Mouse (Mus musculus) erythroblast, adult 5-6 weeks (primary cell): ENCODE results near the gene Gm340. TPM values are rescaled to one million over a fixed set of nuclear protein-coding genes. Genes with fewer than 3 reads are reported as not detected.
A peak's percentile ranks its signal among the peaks of the same experiment; 100 is the strongest.

Experiments
- ATAC-seq: replicated peaks from 2 replicates; pipeline ENCODE4 v1.8.0; 2016; ENCODE audit warnings: moderate number of reproducible peaks, mild to moderate bottlenecking, moderate TSS enrichment, inconsistent platforms; ENCODE audit not compliant: poor library complexity, low FRiP score, severe bottlenecking
- total RNA-seq, 2 experiments: library from RNA; stranded (forward) in 1 of 2; stranded (reverse) in 1 of 2; fragments of 150-400 nt in 1 of 2; fragments of 200-764, 138-1000 nt in 1 of 2; gene quantifications; 2 replicates each; pipeline versions ENCODE4 v1.2.3 to v1.2.4; 2015 to 2017; ENCODE audit warnings: low replicate concordance in 2 of 2

The Gm340 gene
- total RNA-seq, 2 experiments from 2014 or later: 20.9 to 48.6 TPM

DNA sequence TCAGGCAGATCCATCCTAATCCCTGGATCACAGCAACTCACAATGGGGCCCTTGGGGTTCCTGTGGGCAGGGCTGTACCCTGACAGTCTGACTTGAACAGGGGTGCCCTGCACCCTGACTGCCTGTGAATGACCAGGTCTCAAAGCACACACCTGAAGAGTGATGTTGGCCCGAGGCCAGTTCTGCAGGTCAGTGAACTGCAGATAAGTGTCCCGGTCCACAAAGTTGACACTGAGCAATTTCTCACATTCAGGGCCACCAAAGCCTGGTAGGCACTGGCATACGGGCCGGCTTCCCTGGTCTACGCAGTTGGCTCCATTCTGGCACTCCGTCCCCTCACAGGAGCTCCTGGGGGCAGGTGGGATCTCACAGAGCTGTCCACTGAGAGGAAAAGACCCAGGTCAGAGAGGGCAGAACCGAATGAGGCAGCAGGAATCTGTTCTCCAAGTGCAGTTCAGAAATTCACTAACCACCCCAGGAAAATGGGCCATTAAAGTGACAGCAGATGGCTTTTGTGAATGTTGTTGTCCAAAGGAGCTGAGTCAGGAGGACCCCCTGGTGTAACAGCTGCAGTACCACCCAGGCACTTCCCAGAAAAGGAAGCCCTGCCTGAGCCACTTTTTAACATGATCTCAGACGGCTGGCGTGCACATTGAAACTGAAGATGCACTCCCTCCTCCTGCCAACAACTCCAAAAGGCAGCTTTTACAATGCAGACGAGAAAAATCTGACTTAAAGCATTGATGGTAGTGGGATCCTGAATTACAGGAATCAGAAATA lies 24.2 kb downstream of the Gm340 start:
- no peak for ATAC-seq

DNA sequence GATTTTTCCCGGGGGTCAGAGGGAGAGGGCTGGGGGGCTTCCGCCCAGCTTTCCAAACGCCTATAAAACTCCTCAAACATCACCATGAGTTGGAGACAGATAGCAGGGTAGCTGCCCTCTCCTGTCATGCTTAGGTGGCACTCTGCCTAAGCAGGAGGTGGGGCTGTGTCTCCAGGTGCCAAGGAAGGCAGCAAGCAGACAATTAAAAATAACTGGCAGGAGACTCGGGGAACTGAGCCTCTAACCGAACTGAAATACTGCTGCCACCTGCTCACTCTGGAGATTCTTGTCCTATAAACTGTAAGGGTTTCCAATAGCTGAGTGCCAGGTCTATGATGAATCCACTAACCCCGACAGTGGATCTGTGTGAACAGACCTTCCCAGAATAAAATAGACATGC lies 29.5 kb downstream of the Gm340 start:
- ATAC-seq: no peak

DNA sequence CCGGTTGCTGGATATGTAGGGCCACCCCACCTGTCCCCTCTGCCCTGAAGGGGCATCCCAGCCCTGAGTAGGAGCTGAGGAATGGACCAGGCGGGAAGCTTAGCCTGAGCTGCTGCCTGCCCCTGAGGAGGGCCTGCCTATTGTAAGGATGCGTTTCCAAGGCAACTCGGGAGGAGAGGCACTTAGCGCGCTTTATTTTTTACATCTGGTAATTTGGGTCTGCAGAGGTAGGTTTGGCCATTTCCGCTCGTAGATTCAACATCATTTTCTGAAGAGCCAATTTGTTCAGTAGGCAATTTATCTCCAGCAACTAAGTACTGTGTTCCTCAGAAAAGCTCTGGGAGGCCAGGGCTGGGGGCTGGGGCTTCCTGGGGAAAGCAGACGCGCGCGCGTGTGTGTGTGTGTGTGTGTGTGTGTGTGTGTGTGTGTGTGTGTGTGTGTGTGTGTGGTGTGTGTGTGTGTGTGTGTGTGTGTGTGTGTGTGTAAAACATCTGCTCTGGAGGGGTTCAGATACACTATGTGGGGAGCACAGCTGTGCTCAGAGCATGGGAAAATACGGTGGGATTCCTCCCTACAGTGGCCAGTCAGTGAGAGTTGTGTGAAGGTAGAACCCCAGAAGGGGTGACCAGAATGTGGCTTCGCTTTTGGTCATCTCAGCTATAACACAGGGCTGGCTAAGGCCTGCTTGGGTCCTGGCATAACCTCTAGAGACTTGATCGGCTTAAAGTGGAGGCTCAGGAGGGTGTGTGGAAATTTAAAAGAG lies 31.3 kb downstream of the Gm340 start:
- no peak for ATAC-seq

DNA sequence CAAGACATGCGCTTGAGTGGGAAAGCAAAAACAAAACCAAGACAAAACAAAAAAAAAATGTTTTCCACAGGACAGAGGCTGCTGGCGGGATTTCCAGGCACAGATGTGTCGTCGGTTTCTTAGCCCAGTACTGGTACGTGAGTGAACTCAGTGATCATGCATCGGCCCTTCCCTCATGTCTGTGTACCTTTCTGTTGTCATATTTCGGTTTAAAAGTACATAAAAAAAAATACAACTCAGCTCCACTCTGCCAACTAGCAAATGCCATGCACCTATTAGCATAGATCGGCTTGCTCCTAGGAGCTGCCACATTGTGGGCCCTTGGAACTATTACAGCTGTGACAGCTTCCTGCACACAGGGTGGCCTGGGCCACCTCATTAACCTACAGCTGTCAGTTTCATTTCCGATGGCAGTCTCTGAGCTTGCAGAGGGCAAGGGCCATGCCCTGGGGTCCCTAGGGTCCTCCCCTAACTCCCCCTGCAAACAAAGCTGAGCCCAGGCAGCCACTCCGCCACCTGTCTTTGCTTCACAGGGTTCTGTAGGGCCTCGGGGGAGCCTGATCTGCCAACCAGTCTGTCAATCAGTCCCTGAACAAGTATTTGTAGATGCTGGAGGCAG lies 33.5 kb downstream of the Gm340 start:
- no peak for ATAC-seq

DNA sequence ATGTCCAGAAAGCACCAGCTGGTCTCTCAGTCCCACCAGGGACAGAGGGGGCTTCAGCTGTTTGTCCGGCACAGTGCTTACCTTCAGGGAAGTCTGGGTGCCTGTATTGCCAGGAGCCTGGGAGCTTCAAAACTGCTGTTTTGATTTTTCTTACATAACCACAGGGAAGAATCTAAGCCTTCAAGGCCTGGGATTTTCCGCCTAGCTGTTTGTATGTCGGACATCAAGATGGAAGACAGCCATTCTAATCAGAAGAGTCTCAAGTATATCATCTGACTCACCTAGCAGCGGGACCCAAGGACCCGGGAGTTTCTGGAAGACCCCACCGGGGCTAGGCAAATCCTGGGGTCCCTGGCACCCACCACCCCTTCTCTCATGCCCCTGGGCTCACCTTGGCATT lies 34.1 kb downstream of the Gm340 start:
- ATAC-seq: no peak

DNA sequence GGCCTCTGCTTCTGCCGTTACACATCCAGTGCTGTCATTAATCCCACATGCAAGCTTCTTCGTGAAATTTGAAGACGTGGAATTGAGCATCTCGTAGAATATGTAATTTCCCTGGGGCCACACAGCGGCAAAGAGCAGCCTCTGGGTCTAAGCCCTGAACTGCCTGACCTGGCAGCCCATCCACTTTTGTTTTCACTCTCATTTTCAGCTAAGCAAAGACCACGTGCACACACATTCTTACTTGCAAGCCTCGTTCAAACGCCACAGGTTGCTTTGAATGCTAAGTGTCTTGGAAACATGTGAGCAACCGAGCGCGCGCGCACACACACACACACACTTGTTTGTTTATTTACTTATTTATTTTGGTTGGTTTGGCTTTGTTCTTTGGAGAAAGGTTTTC lies 34.9 kb downstream of the Gm340 start:
- no peak for ATAC-seq

DNA sequence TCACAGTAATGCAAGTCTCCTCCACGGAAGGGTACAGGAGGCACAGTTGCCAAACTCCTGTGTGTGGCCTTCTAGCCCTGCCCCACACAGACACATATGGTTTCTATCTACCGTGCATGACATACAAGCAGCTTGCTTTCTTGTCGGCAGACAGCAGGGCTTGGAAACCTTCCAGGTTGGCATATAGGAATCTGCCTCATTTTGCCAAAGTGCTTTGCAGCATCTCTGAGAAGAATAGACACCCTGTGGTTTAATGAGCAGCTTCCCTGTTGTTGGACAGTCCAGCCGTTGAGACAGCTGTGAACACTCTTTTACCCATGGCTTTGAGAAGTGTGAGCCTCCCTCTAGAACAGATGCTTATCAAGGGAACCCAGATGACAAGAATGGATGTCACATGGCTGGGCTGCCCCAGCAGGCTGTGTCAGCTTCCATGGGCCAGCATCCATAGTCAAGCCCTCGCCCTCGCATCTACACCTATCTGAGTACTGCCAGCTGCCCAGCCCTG lies 36.0 kb downstream of the Gm340 start:
- no peak for ATAC-seq

DNA sequence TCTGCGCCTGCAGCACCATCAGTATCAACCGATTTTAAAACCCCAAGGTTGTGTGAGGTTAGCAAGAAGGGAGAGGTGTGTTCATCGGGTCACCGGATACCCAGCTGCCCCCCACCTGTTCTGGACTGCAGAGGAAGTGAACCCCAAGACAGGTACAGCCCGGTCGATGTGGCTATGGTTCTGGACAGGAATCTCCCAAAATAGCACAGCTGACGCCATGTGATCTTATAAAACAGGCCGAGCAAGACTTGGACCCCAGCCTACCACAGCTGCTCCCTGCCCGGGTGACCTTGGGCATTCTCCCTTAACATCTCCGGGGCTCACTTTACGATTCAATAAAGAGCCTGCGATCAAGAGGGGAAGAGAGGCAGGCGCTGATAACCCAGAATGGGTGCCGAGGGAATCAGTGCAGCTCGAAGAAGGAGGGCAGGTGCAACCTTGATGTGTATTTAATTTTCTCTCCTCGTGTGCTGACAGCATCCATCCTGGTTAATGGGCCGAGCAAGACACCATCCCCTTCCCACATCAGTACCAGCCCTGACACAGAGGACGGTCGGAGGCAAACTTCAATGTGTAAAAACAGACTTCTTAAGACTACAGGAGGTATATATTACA lies 36.7 kb downstream of the Gm340 start:
- no peak for ATAC-seq

DNA sequence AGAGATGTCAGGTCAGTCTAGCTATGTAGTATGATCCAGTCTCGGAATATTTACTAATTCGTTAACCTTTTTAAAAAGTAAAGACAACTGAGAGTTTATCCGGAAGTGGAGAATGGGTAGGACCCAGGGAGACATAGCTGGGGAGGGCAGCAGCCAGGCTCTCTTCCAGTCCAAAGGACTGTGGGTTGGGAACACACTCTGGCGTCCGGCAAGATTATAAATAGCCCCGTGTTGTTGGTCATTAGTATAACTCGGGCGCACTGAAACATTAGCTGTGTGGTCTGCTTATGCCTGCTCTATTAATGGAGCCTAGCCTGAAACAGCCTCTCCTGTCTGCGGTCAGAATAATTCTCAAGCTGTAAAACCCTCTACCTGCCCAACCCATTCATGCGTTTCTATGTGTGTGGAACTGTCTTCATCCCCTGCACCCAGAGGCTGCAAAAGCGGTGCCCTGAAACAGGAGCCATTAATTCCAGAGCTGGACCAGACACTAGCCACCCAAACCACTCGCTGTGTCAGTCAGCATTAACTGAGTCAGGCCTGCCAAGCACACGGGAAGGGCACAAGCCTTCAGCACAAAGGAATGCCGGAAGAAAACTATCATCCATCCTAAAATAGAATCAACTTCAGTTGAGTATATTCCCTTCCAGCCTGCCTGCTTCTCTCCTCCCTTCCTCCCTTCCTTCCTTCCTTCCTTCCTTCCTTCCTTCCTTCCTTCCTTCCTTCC lies 38.4 kb downstream of the Gm340 start:
- ATAC-seq: no peak

DNA sequence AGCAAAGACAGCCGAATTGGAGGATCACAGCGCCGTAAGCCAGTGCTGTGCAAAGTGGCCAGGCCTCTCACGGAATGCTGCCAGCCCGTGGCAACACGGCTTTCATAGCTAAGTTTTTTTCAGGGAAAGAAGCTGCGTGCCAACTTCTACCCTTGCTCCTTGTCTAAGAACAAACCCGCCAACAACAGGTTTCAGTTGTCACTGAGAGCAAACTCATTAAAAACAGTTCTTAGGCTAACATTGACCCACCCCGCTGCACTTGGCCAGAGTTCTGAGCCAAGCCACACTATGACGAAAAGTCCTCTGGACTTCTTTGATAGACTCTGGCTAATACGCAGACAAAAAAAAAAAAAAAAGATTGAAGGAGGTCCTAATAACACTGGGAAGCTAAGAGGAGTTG lies 46.8 kb downstream of the Gm340 start:
- ATAC-seq: no peak

DNA sequence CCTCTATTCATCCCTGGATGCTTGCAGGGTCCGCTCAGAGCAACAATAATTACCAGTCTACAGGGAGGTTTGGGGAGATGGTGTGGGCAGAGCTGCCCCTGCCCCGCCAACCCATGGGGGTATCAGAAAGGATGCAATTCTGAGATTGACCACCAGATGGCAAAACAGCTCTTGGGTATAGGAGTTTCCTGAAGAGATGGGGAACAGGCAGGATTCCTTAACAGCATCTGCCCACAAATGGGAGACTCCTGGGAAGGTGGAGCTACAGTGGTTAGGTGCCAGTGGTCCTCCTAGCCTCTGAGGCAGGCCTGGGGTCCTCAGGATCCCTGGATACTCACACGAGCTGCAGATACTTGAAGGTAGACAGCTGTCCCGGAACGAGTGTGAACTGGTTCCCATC lies 47.4 kb downstream of the Gm340 start:
- ATAC-seq: peak; percentile 65

DNA sequence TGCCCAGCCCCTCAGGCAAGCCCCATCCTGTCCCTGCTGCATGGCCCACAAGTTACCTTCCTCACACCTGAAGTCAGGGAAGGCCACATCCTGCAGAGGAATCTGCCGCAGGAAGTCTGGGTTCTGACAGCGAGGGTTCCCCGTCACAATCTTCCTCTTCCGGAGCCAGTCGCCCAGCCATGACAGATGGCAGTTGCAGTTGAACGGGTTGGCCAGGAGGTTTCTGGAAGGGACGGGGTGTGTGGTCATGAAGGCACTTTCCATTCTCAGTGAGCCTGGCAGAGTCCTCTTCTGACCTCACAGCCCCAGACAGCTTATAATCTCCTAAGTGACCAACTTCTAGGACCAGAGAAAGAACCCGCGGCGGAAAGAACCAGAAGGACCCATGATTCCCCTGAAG lies 51.9 kb downstream of the Gm340 start:
- no peak for ATAC-seq

DNA sequence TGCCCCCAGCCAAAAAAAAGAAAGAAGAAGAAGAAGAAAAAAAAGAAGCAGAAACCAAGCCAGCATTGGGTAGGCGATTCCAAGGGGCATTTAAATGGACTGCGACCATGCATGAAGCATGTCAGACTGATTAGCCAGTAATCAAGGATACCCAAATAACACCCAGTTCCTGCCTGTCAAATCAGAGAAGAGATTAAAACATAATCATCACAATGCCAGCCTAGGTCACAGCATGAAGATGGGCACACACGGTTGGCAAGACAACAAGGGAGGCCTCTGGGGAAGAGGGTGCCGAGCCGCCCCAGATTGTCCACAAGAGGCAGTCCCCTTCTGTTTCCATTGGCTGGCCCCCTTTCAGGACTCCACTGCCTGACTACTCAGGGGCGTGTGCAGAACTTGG lies 52.8 kb downstream of the Gm340 start:
- no peak for ATAC-seq

Other genes with a start within 250 kb of the Gm340 start
- gene Pik3ap1, start 197.3 kb upstream of the Gm340 start, total RNA-seq (2015; ENCODE audit: low replicate concordance): 8.1 and 14.6 TPM in 2 replicates
- gene Pik3ap1, start 197.3 kb upstream of the Gm340 start, total RNA-seq (2017; ENCODE audit: low replicate concordance): 8.9 and 10.5 TPM in 2 replicates
- 57.1 and 63.6 TPM in 2 replicates for gene Lcor, start 99.7 kb upstream of the Gm340 start, total RNA-seq (2015; ENCODE audit: low replicate concordance)
- 136 and 155 TPM in 2 replicates for gene Lcor, start 99.7 kb upstream of the Gm340 start, total RNA-seq (2017; ENCODE audit: low replicate concordance)
- gene Slit1, start 161.3 kb downstream of the Gm340 start, total RNA-seq (2015; ENCODE audit: low replicate concordance): 0.42 TPM in 1 of 2 replicates, not detected in the other
- 0.14 and 0.51 TPM in 2 replicates for gene Slit1, start 161.3 kb downstream of the Gm340 start, total RNA-seq (2017; ENCODE audit: low replicate concordance)
- 17.5 and 28.6 TPM in 2 replicates for gene Arhgap19, start 219.7 kb downstream of the Gm340 start, total RNA-seq (2015; ENCODE audit: low replicate concordance)
- 28.1 and 28.3 TPM in 2 replicates for gene Arhgap19, start 219.7 kb downstream of the Gm340 start, total RNA-seq (2017; ENCODE audit: low replicate concordance)
- 0.77 and 3.1 TPM in 2 replicates for gene Frat1, start 247.6 kb downstream of the Gm340 start, total RNA-seq (2015; ENCODE audit: low replicate concordance)
- 2.1 and 5.3 TPM in 2 replicates for gene Frat1, start 247.6 kb downstream of the Gm340 start, total RNA-seq (2017; ENCODE audit: low replicate concordance)